Mouse (Mus musculus): Measurements from ENCODE around the gene Tsc22d4. TPM values are rescaled to one million over a fixed set of nuclear protein-coding genes. Genes with fewer than 3 reads are reported as not detected.

Gene Tsc22d4
- polyA plus RNA-seq, 1 experiment from 2014 or later = 61.1 TPM

DNA sequence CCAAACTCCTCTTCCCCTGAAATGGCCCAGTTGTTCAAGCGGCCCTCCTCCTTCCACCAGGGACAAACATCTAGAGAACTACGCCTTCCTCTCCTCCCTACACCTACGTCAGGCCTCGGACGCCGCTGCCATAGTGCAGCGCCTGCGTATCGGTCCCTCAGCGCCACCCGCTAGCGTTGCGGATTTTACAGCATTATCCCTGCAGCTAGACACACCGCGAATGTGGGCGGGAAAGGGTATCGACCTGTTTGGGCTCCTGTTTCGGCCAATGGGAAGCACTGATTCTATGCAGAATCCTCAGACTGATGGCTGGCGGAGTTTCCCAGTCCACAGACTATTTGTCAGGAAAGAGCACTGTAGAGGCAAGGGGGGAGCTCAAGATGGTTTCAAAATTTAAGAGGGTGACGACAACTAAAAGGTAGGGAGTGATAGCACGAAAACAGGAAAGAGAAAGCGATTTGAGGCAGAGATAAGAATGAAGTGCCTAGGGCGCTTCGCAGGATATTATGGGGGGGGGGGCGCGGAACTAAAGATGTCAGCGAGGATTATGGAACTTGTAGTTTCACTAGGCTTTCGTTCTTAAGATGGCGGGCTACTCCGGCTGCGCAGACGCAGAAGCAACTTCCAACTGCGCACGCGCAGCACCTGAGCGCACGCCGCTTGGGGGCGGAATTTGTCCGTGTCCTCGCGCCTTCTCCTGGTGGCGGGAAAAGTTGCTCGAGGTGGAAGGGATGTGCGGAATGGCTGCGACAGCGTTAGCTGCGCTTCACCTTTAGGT is 41.8 kb downstream of the Tsc22d4 start, which contains the start of the genes Mepce and Zcwpw1:
Mepce (minus strand) TSS at position 505 of the 778 bp plus-strand sequence.
Zcwpw1 (plus strand) TSS at position 648 of the 778 bp plus-strand sequence.
- peak; percentile 68 for ATAC-seq (ENCODE audit: low FRiP score)
- H3K9me3 ChIP-seq = no peaks in the 10 kb centered on the region
- WGBS = under 1% methylated on average over 48 of the region's 48 CpGs
- peaks cover 24% of the 10 kb centered on the region for H3K36me3 ChIP-seq
- peak within 1 kb of the TSS; percentile 95 for H3K4me2 ChIP-seq
- peak within 1 kb of the TSS; percentile 98 for H3K9ac ChIP-seq
- H3K27me3 ChIP-seq = peaks cover 5% of the 10 kb centered on the region; the same call in 1 of the 2 replicates
- H3K4me3 ChIP-seq = peak within 1 kb of the TSS; percentile 87
- peak within 1 kb of the TSS; percentile 96 for H3K27ac ChIP-seq
- H3K4me1 ChIP-seq (replicated peaks) = peaks cover 36% of the 10 kb centered on the region

DNA sequence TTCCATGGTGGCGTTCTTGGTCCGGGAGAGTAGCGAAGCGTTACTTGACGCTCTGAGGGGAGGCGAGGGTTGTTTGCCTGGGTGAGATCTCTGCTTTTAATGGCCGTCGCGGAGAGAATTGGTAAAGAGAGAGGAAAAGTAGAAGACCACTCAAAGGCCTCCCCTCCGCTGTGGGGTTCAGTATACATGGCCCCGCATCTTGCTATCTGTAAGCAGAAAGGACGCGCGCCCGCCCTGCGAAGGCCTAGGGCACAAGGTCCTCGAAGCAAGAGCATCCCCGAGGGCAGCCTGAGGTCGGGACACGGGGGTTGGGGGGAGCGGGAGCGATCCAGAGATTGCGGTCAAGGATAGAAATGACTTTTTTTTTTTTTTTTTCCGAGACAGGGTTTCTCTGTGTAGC is 42.6 kb downstream of the Tsc22d4 start:
- Histone ChIP-seq H3K9ac (peak overlapping the region; percentile 19; the same call in 1 of the 2 replicates), H3K9me3 (no peaks in the 10 kb centered on the region), H3K36me3 (peaks cover 16% of the 10 kb centered on the region), H3K4me3 (peak overlapping the region; percentile 53), H3K27ac (no peak overlapping the region), H3K27me3 (peaks cover 5% of the 10 kb centered on the region; the same call in 1 of the 2 replicates), H3K4me2 (peak overlapping the region; percentile 95), H3K4me1 (replicated peaks) (peaks cover 28% of the 10 kb centered on the region)
- WGBS = 68% methylated on average over 24 of the region's 24 CpGs
- ATAC-seq (ENCODE audit: low FRiP score) = no peak

DNA sequence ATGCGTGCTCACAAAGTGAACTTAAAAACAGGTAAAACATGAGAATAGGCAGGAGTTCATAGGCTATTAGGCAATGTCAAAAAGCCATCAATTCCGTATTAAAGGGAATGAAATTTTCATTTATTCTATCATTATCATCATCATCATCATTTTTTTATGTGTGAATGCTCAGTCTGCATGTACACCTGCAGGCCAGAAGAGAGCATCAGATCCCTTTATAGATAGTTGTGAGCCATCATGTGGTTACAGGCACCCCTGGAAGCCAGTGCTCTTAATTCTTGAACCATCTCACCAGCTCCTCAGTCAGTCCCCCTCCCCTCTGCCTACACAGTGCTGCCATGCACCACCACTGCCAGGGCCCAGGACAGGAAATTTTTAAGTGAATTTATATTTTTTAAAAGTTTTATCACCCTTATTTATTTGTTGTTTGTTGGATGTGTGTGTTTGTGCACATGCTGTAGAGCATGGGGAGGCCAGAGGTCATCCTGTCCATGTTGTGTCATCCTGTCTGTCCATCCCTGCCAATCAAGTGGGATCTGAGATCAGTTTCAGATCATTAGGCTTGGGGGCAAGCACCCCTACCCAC is 43.5 kb downstream of the Tsc22d4 start:
- H3K27ac ChIP-seq = no peak overlapping the region
- 98% methylated on average over 2 of the region's 2 CpGs for WGBS
- H3K9me3 ChIP-seq = no peaks in the 10 kb centered on the region
- H3K27me3 ChIP-seq = peaks cover 5% of the 10 kb centered on the region; the same call in 1 of the 2 replicates
- H3K4me2 ChIP-seq = no peak overlapping the region
- no peak overlapping the region for H3K9ac ChIP-seq
- H3K4me1 ChIP-seq (replicated peaks) = peaks cover 19% of the 10 kb centered on the region
- peaks cover 7% of the 10 kb centered on the region for H3K36me3 ChIP-seq
- no peak overlapping the region for H3K4me3 ChIP-seq
- ATAC-seq (ENCODE audit: low FRiP score) = no peak

DNA sequence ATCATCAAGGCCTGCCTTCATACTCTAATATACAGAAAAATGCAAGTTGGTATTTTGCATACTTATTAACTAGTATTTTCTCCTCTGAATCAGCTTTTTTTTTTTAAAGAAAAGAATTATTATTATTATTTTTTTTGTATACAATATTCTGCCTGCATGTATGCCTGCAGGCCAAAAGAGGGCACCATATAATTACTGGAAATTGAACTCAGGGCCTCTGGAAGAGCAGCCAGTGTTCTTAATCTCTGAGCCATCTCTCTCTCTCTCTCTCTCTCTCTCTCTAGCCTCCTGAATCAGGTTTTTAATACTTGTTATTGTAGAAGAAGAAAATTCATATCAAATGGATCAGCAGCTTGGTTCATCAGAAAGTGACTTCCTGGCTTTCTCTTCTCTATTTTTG is 46.0 kb downstream of the Tsc22d4 start:
- Histone ChIP-seq H3K27me3 (peaks cover 5% of the 10 kb centered on the region; the same call in 1 of the 2 replicates), H3K4me2 (no peak overlapping the region), H3K36me3 (no peaks in the 10 kb centered on the region), H3K4me3 (no peak overlapping the region), H3K9me3 (no peaks in the 10 kb centered on the region), H3K9ac (no peak overlapping the region), H3K4me1 (replicated peaks) (peaks cover 5% of the 10 kb centered on the region), H3K27ac (no peak overlapping the region)
- ATAC-seq (ENCODE audit: low FRiP score) = no peak

DNA sequence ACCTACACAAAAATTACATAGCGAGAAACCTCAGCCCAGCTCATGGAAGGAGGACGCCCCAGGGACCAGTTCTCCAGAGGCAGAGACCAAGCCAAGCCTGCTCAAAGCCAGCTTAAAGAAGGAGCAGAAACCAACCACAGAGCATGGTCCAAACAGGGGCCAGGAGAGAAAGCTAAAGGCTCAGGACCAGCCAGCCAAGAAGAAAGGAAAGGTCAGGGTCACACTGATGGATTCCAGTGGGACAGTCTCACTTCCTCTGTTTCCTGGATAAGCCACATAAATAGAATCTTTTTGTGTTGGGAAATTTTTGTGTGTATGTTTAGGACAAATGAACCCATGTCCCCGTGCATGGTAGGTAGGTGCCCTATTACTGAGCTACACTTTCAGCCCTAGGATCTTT is 51.1 kb downstream of the Tsc22d4 start:
- Histone ChIP-seq H3K27me3 (no peaks in the 10 kb centered on the region), H3K27ac (no peak overlapping the region), H3K4me3 (no peak overlapping the region), H3K36me3 (no peaks in the 10 kb centered on the region), H3K4me1 (replicated peaks) (no peaks in the 10 kb centered on the region), H3K9ac (no peak overlapping the region), H3K4me2 (no peak overlapping the region), H3K9me3 (no peaks in the 10 kb centered on the region)
- no peak for ATAC-seq (ENCODE audit: low FRiP score)
- WGBS = 78% methylated on average over 3 of the region's 3 CpGs

DNA sequence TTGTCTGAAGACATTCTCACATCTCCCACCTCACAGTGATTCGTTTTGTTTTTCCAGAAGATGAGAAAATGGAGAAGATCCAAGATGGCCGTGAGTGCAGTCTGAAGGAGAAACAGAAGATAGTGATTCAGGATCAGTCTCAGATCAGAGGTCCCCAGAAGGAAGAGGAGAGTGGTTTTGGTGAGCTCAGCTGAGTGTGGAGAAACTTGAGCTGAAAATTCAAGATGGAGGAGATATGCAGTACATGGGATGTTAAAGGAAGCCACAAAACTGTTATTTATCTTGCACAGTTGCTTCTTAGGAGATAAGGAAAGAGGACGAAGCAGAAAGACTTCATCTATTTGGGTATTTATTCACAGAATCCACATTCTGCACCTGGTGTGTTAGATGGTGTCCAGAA is 55.4 kb downstream of the Tsc22d4 start:
- H3K36me3 ChIP-seq = no peaks in the 10 kb centered on the region
- no peak for ATAC-seq (ENCODE audit: low FRiP score)
- WGBS = 88% methylated on average over 3 of the region's 3 CpGs

DNA sequence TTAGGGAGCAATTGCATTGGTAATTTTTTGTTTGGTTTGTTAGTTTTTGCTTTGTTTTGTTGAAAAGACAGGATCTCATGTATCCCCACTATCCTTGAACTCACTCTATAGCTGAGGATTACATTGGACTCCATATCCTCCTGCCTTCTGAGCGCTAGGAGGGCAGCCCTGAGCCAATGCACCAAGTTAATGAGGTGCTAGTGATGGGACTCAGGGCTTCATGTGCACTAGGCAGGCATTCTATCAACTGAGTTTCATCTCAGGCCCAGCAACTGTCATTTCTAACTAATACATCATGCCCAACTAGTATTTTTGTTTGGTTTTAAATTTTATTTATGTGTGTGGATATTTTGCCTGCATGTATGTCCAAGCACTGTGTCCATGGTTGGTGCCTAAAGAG is 60.6 kb downstream of the Tsc22d4 start:
- Histone ChIP-seq H3K9me3 (no peaks in the 10 kb centered on the region), H3K36me3 (no peaks in the 10 kb centered on the region), H3K9ac (no peak overlapping the region), H3K4me3 (no peak overlapping the region), H3K4me1 (replicated peaks) (no peaks in the 10 kb centered on the region), H3K4me2 (no peak overlapping the region), H3K27me3 (no peaks in the 10 kb centered on the region), H3K27ac (no peak overlapping the region)
- 84% methylated on average over 1 of the region's 1 CpGs for WGBS
- no peak for ATAC-seq (ENCODE audit: low FRiP score)

More for the DNA sequence above, 55.4 kb downstream of the Tsc22d4 start:
- Histone ChIP-seq H3K4me1 (replicated peaks) (no peaks in the 10 kb centered on the region), H3K27me3 (no peaks in the 10 kb centered on the region), H3K27ac (no peak overlapping the region), H3K4me3 (no peak overlapping the region), H3K9me3 (no peaks in the 10 kb centered on the region), H3K9ac (no peak overlapping the region), H3K4me2 (no peak overlapping the region)

DNA sequence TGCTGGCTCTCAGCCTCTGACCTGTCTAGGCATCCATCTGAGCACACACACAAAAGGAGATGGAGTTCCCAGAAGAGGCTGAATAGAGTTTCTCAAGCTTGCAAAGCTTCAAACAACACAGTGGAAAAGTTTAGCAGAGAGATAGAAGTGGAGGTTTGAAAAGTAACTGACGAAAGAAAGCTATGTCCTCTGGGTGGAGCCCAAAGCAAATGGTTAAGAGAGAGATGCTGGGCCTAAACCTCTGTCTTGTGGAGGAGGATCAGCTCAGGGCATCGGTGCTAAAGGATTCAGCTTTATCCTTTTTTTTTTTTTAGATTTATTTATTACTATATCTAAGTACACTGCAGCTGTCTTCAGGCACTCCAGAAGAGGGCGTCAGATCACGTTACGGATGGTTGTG is 62.8 kb downstream of the Tsc22d4 start:
- no peak overlapping the region for H3K27ac ChIP-seq
- H3K27me3 ChIP-seq = no peaks in the 10 kb centered on the region
- no peak overlapping the region for H3K4me2 ChIP-seq
- no peak overlapping the region for H3K4me3 ChIP-seq
- no peak overlapping the region for H3K9ac ChIP-seq
- H3K36me3 ChIP-seq = no peaks in the 10 kb centered on the region
- 88% methylated on average over 5 of the region's 5 CpGs for WGBS
- no peak for ATAC-seq (ENCODE audit: low FRiP score)
- no peaks in the 10 kb centered on the region for H3K9me3 ChIP-seq
- H3K4me1 ChIP-seq (replicated peaks) = no peaks in the 10 kb centered on the region

DNA sequence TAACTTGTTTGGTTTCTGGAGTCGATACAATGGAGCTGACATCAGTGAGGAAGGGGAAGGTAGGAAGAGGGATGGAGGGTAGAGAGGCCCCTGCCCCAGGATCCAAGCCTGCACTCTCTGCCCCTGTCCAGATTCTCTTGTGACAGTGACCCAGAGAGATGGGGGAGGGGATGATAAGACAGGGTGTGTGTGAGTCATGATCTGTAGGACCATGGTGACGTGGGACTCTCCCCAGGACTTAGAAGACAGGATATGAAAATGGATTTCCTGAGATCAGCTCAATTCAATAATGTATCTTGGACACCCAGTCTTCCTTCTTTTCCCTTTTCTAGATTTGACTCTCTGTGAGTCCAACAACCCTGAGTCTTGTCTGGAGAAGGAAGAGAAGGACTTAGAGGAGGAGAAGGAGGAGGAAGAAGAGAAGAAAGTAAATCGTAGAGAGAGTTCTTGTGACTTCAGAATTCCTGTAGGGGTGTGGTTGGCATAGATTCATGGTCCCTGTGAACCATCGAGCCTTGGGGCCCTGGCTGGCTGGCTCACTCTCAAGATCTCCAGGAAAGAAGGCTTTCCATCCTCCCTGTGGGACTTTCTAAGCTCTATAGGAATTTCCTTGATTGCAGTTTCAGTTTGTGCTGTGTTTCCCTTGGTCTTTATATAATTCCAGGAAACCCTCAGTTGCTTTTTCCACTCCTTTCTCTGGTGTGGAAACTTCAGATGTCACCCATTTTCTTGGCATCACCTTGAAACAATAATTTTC is 72.1 kb downstream of the Tsc22d4 start:
- no peak for ATAC-seq (ENCODE audit: low FRiP score)
- Histone ChIP-seq H3K27ac (no peak overlapping the region), H3K4me1 (replicated peaks) (no peaks in the 10 kb centered on the region), H3K4me2 (no peak overlapping the region), H3K9ac (no peak overlapping the region), H3K27me3 (no peaks in the 10 kb centered on the region), H3K4me3 (no peak overlapping the region), H3K9me3 (no peaks in the 10 kb centered on the region), H3K36me3 (no peaks in the 10 kb centered on the region)
- 82% methylated on average over 4 of the region's 4 CpGs for WGBS

Other genes starting within 250 kb of the Tsc22d4 start
- gene Pop7, start 243.2 kb upstream of the Tsc22d4 start, polyA plus RNA-seq (2015; fragmentation: Nextera tagmentation; extraction: Ambion mirVana) = 82.2 and 85.1 TPM in 2 replicates
- 17.9 and 19.5 TPM in 2 replicates for gene Gigyf1, start 227.2 kb upstream of the Tsc22d4 start, polyA plus RNA-seq (2015; fragmentation: Nextera tagmentation; extraction: Ambion mirVana)
- gene Epo, start 212.5 kb upstream of the Tsc22d4 start, polyA plus RNA-seq (2015; fragmentation: Nextera tagmentation; extraction: Ambion mirVana) = not detected in 2 replicates
- gene Gnb2, start 212.2 kb upstream of the Tsc22d4 start, polyA plus RNA-seq (2015; fragmentation: Nextera tagmentation; extraction: Ambion mirVana) = 529 and 536 TPM in 2 replicates
- gene Actl6b, start 192.2 kb upstream of the Tsc22d4 start, polyA plus RNA-seq (2015; fragmentation: Nextera tagmentation; extraction: Ambion mirVana) = 256 and 271 TPM in 2 replicates
- 3.4 and 3.8 TPM in 2 replicates for gene Tfr2, start 175.9 kb upstream of the Tsc22d4 start, polyA plus RNA-seq (2015; fragmentation: Nextera tagmentation; extraction: Ambion mirVana)
- gene Mospd3, start 144.7 kb upstream of the Tsc22d4 start, polyA plus RNA-seq (2015; fragmentation: Nextera tagmentation; extraction: Ambion mirVana) = 49.1 and 49.6 TPM in 2 replicates
- gene Pcolce, start 131.9 kb upstream of the Tsc22d4 start, polyA plus RNA-seq (2015; fragmentation: Nextera tagmentation; extraction: Ambion mirVana) = 22.8 and 26.4 TPM in 2 replicates
- 0.17 and 0.21 TPM in 2 replicates for gene Fbxo24, start 116.7 kb upstream of the Tsc22d4 start, polyA plus RNA-seq (2015; fragmentation: Nextera tagmentation; extraction: Ambion mirVana)
- gene Lrch4, start 116.6 kb upstream of the Tsc22d4 start, polyA plus RNA-seq (2015; fragmentation: Nextera tagmentation; extraction: Ambion mirVana) = 19.9 and 23.4 TPM in 2 replicates
- 7.9 and 8.9 TPM in 2 replicates for gene Gm20605, start 116.6 kb upstream of the Tsc22d4 start, polyA plus RNA-seq (2015; fragmentation: Nextera tagmentation; extraction: Ambion mirVana)
- gene Sap25, start 104.4 kb upstream of the Tsc22d4 start, polyA plus RNA-seq (2015; fragmentation: Nextera tagmentation; extraction: Ambion mirVana) = 4.8 and 5.2 TPM in 2 replicates
- 0.09 and 0.16 TPM in 2 replicates for gene Irs3, start 100.0 kb upstream of the Tsc22d4 start, polyA plus RNA-seq (2015; fragmentation: Nextera tagmentation; extraction: Ambion mirVana)
- gene Agfg2, start 61.0 kb upstream of the Tsc22d4 start, polyA plus RNA-seq (2015; fragmentation: Nextera tagmentation; extraction: Ambion mirVana) = 15.6 and 16.4 TPM in 2 replicates
- 32.9 and 34.1 TPM in 2 replicates for gene Nyap1, start 4.1 kb upstream of the Tsc22d4 start, polyA plus RNA-seq (2015; fragmentation: Nextera tagmentation; extraction: Ambion mirVana)
- gene Ppp1r35, start 33.1 kb downstream of the Tsc22d4 start, polyA plus RNA-seq (2015; fragmentation: Nextera tagmentation; extraction: Ambion mirVana) = 40.6 and 44.1 TPM in 2 replicates
- 10.7 and 11.1 TPM in 2 replicates for gene Mepce, start 41.9 kb downstream of the Tsc22d4 start, polyA plus RNA-seq (2015; fragmentation: Nextera tagmentation; extraction: Ambion mirVana)
- 10.6 and 12.3 TPM in 2 replicates for gene Zcwpw1, start 42.1 kb downstream of the Tsc22d4 start, polyA plus RNA-seq (2015; fragmentation: Nextera tagmentation; extraction: Ambion mirVana)
- gene Pilra, start 90.6 kb downstream of the Tsc22d4 start, polyA plus RNA-seq (2015; fragmentation: Nextera tagmentation; extraction: Ambion mirVana) = 0.25 and 0.44 TPM in 2 replicates
- gene Pilrb1, start 112.4 kb downstream of the Tsc22d4 start, polyA plus RNA-seq (2015; fragmentation: Nextera tagmentation; extraction: Ambion mirVana) = not detected in 2 replicates
- not detected in 2 replicates for gene Pilrb2, start 126.1 kb downstream of the Tsc22d4 start, polyA plus RNA-seq (2015; fragmentation: Nextera tagmentation; extraction: Ambion mirVana)
- gene Cyp3a13, start 175.9 kb downstream of the Tsc22d4 start, polyA plus RNA-seq (2015; fragmentation: Nextera tagmentation; extraction: Ambion mirVana) = not detected in 2 replicates
- 0.77 and 0.83 TPM in 2 replicates for gene Gjc3, start 217.4 kb downstream of the Tsc22d4 start, polyA plus RNA-seq (2015; fragmentation: Nextera tagmentation; extraction: Ambion mirVana)
- not detected in 2 replicates for gene Azgp1, start 235.8 kb downstream of the Tsc22d4 start, polyA plus RNA-seq (2015; fragmentation: Nextera tagmentation; extraction: Ambion mirVana)